Mouse (Mus musculus) kidney, embryonic 16.5 days (tissue): ENCODE measurements around the gene Ptcd3. TPM values are rescaled to one million over a fixed set of nuclear protein-coding genes. Genes with fewer than 3 reads are reported as not detected.
A peak's percentile ranks its signal among the peaks of the same experiment; 100 is the strongest.
"Not testable (repeated sequence)": the region's sequence is repeated elsewhere in the genome, so short reads cannot be mapped to it uniquely, and the experiment has no call there.

ENCODE experiments used
- ATAC-seq: fragments of 200-750 bp; cut with Nextera tagmentation; 2 replicates; pipeline ENCODE4 v1.8.0; 2017; ENCODE audit warnings: moderate TSS enrichment; ENCODE audit not compliant: low FRiP score, low TSS enrichment
- H3K27ac ChIP-seq: fragments of 300-500 bp; sonication (generic); 2 replicates; pipeline ENCODE4 v1.5.1; 2014; ENCODE audit warnings: low read length
- H3K27me3 ChIP-seq: fragments of 300-500 bp; sonication (generic); 2 replicates; pipeline ENCODE4 v1.6.1; 2014; ENCODE audit warnings: low read length, control low read depth, mixed read lengths; ENCODE audit not compliant: insufficient read depth
- H3K36me3 ChIP-seq: fragments of 300-500 bp; sonication (generic); 2 replicates; pipeline ENCODE4 v1.6.1; 2014; ENCODE audit warnings: low read length, control low read depth, mixed read lengths; ENCODE audit not compliant: insufficient read depth
- H3K4me1 ChIP-seq: fragments of 300-500 bp; sonication (generic); 2 replicates; pipeline ENCODE4 v1.6.1; 2014; ENCODE audit warnings: low read length, control low read depth, mixed read lengths; ENCODE audit not compliant: insufficient read depth
- H3K4me2 ChIP-seq: fragments of 300-500 bp; sonication (generic); replicated peaks from 2 replicates; pipeline ENCODE4 v1.6.1; 2014; ENCODE audit warnings: low read depth, low read length
- H3K4me3 ChIP-seq: fragments of 300-500 bp; sonication (generic); 2 replicates; pipeline ENCODE4 v1.5.1; 2014; ENCODE audit warnings: mild to moderate bottlenecking, low read length
- H3K9ac ChIP-seq: fragments of 300-500 bp; sonication (generic); replicated peaks from 2 replicates; pipeline ENCODE4 v1.6.1; 2014; ENCODE audit warnings: low read length
- H3K9me3 ChIP-seq: fragments of 300-500 bp; sonication (generic); 2 replicates; pipeline ENCODE4 v1.6.1; 2016; ENCODE audit warnings: low read length, control low read depth
- WGBS: fragments of 180-500 bp; shearing (Covaris S2); extraction: QIAGEN DNeasy Blood & Tissue Kit; methylation state at CpG from one replicate; pipeline ENCODE4 v1.1.7; 2014; 5-methylcytosine and 5-hydroxymethylcytosine counted together
- polyA plus RNA-seq: library from polyadenylated mRNA; unstranded; fragments of >200 nt; fragmentation: Nextera tagmentation; extraction: Ambion mirVana; gene quantifications from 2 replicates; pipeline ENCODE4 v1.2.1, GENCODE M21; 2015

Gene Ptcd3
- polyA plus RNA-seq, 1 experiment from 2014 or later = 107 TPM

DNA sequence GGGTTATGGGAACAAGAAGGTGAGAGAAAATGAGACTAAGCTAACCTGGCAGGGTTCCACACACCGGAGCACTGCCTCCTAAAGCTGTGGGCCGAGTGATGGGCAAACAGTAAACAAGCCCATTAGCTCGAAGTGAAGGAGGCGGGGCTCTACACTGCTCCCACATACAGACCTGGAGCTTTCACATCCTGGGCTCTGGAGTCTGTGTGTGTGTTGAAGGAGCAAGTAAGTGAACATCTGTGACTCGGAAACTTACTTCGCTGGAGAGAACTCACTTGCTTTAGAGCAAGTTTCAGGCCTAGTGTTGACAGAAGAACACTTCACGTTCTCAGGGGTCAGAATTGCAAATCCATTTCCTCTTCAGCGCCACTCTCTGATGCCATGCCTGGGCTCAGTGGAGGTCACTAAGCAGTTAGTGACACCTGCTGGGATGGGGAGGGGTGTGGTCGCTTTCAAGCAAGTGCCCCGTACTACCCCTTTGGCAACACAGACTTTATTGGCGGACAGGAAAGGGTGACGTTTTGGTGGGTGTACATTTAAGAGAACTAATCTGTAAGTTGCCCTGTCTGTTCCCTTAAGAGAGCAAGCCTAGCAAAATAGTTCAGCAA is 22.4 kb upstream of the Ptcd3 start:
- Histone ChIP-seq H3K36me3 (peaks cover 59% of the 10 kb centered on the region), H3K9me3 (no peaks in the 10 kb centered on the region), H3K27ac (no peak overlapping the region), H3K9ac (no peak overlapping the region), H3K4me2 (no peak overlapping the region), H3K27me3 (no peaks in the 10 kb centered on the region), H3K4me1 (no peaks in the 10 kb centered on the region), H3K4me3 (no peak overlapping the region)
- 83% methylated on average over 12 of the region's 12 CpGs for WGBS
- ATAC-seq = no peak

DNA sequence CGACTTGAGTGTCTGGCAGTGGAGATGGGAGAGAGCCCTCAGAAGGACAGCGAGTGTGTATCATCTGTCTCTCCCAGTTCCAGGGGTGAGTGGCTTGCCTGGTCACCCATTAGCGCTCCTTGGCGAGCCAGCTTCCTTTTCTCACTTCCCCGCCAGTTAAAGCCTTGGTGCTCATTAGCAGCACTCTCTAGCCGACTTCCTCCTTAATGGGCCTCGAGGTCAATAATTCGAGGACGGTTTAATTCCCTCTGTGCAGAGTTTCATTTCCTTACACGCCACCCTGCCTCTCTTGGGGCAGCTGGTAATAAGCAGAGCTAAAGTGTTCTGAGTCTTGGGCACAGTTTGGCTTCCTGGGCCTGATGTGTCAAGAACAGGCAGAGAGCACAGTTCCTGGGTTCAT is 21.5 kb upstream of the Ptcd3 start:
- peaks cover 64% of the 10 kb centered on the region for H3K36me3 ChIP-seq
- no peak overlapping the region for H3K9ac ChIP-seq
- no peak overlapping the region for H3K4me3 ChIP-seq
- no peak overlapping the region for H3K4me2 ChIP-seq
- ATAC-seq = no peak
- H3K27me3 ChIP-seq = no peaks in the 10 kb centered on the region
- WGBS = 84% methylated on average over 10 of the region's 10 CpGs
- no peaks in the 10 kb centered on the region for H3K4me1 ChIP-seq
- no peak overlapping the region for H3K27ac ChIP-seq
- H3K9me3 ChIP-seq = no peaks in the 10 kb centered on the region

DNA sequence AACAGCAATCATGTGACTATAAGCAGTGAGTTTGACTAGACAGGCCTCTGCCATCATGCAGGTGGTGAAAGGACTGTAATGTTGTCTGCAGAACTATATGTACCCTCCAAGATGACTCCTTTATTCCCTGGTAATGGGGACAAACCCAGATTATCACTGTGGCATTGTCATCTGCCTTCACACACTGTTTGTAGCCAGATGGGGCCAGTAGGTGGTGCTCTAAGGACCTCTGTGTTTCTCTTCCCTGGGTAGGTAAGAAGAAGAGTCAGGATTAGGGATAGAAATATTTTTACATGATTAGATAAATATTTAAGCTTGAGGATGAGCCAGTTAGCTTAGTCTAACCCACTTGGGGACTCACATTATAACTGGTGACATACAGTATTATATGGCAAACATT is 19.4 kb upstream of the Ptcd3 start:
- Histone ChIP-seq H3K27me3 (no peaks in the 10 kb centered on the region), H3K4me3 (no peak overlapping the region), H3K4me1 (no peaks in the 10 kb centered on the region), H3K4me2 (no peak overlapping the region), H3K27ac (no peak overlapping the region), H3K9me3 (no peaks in the 10 kb centered on the region), H3K36me3 (peaks cover 64% of the 10 kb centered on the region), H3K9ac (no peak overlapping the region)
- no peak for ATAC-seq

GRCm38 (mm10) chr6:71925233-71925632 is 16.7 kb upstream of the Ptcd3 start:
- 90% methylated on average over 5 of the region's 5 CpGs for WGBS
- H3K27ac ChIP-seq, H3K4me1 ChIP-seq, H3K4me2 ChIP-seq, H3K9ac ChIP-seq, H3K27me3 ChIP-seq, ATAC-seq, H3K4me3 ChIP-seq, H3K9me3 ChIP-seq: not testable (repeated sequence)
- peaks cover 51% of the 10 kb centered on the region for H3K36me3 ChIP-seq

GRCm38 (mm10) chr6:71920752-71921151 is 12.2 kb upstream of the Ptcd3 start:
- no peak for ATAC-seq
- Histone ChIP-seq H3K9me3 (no peaks in the 10 kb centered on the region), H3K9ac (no peak overlapping the region), H3K4me3 (no peak overlapping the region), H3K4me1 (no peaks in the 10 kb centered on the region), H3K27me3 (no peaks in the 10 kb centered on the region), H3K27ac (no peak overlapping the region), H3K36me3 (peaks cover 51% of the 10 kb centered on the region), H3K4me2 (no peak overlapping the region)
- WGBS = 97% methylated on average over 7 of the region's 7 CpGs

GRCm38 (mm10) chr6:71911686-71912450 is 3.3 kb upstream of the Ptcd3 start:
- Histone ChIP-seq H3K4me3 (no peak overlapping the region), H3K9ac (no peak overlapping the region), H3K4me1 (peaks cover 12% of the 10 kb centered on the region; the same call in 1 of the 2 replicates), H3K4me2 (no peak overlapping the region), H3K27ac (no peak overlapping the region), H3K36me3 (peaks cover 30% of the 10 kb centered on the region), H3K27me3 (no peaks in the 10 kb centered on the region), H3K9me3 (no peaks in the 10 kb centered on the region)
- WGBS = 75% methylated on average over 5 of the region's 5 CpGs
- ATAC-seq = no peak

- WGBS = 78% methylated on average over 6 of the region's 6 CpGs
- H3K4me2 ChIP-seq = peak overlapping the region; percentile 84
- H3K9ac ChIP-seq = no peak overlapping the region
- H3K9me3 ChIP-seq = no peaks in the 10 kb centered on the region
- H3K4me3 ChIP-seq = peak overlapping the region; percentile 85
- peaks cover 21% of the 10 kb centered on the region for H3K36me3 ChIP-seq
- no peak for ATAC-seq
- H3K4me1 ChIP-seq = peaks cover 14% of the 10 kb centered on the region; the same call in 1 of the 2 replicates
- H3K27me3 ChIP-seq = no peaks in the 10 kb centered on the region
- H3K27ac ChIP-seq = no peak overlapping the region
Measured at GRCm38 (mm10) chr6:71909840-71910239, 1.3 kb upstream of the Ptcd3 start.

DNA sequence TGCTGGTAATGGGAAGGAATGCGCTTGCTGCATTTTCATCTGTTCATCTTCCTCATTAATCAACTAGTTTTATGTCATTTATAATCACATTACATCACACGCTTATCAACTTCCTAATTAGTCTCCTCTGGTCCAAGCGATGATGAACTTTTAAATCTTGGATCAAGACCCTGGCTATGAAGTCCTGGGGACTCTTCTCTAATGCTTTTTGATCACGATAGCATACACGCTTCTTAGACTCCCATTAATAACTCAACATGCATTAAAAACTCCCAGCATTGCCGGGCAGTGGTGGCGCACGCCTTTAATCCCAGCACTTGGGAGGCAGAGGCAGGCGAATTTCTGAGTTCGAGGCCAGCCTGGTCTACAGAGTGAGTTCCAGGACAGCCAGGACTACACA is 834 bp upstream of the Ptcd3 start:
- H3K9ac ChIP-seq = peak overlapping the region; percentile 83
- H3K4me2 ChIP-seq = peak overlapping the region; percentile 84
- H3K9me3 ChIP-seq = no peaks in the 10 kb centered on the region
- H3K27me3 ChIP-seq = no peaks in the 10 kb centered on the region
- peak overlapping the region; percentile 85 for H3K4me3 ChIP-seq
- peaks cover 14% of the 10 kb centered on the region; the same call in 1 of the 2 replicates for H3K4me1 ChIP-seq
- WGBS = 19% methylated on average over 10 of the region's 10 CpGs
- ATAC-seq = peak; percentile 52; the same call in 1 of the 2 replicates
- H3K27ac ChIP-seq = no peak overlapping the region
- H3K36me3 ChIP-seq = peaks cover 22% of the 10 kb centered on the region

- H3K27me3 ChIP-seq = no peaks in the 10 kb centered on the region
- peak overlapping the region; percentile 83 for H3K9ac ChIP-seq
- WGBS = 6% methylated on average over 4 of the region's 4 CpGs
Measured at GRCm38 (mm10) chr6:71907702-71908235, 781 bp downstream of the Ptcd3 start.

GRCm38 (mm10) chr6:71893263-71893662 is 15.3 kb downstream of the Ptcd3 start:
- Histone ChIP-seq H3K4me2 (no peak overlapping the region), H3K27ac (no peak overlapping the region), H3K27me3 (no peaks in the 10 kb centered on the region), H3K9me3 (no peaks in the 10 kb centered on the region), H3K36me3 (peaks cover 68% of the 10 kb centered on the region), H3K9ac (no peak overlapping the region), H3K4me3 (no peak overlapping the region), H3K4me1 (no peaks in the 10 kb centered on the region)
- WGBS = 96% methylated on average over 4 of the region's 4 CpGs
- ATAC-seq = no peak

More at GRCm38 (mm10) chr6:71907702-71908235, 781 bp downstream of the Ptcd3 start:
- Histone ChIP-seq H3K4me2 (peak overlapping the region; percentile 84), H3K36me3 (peaks cover 23% of the 10 kb centered on the region), H3K4me3 (peak overlapping the region; percentile 85), H3K4me1 (peaks cover 14% of the 10 kb centered on the region; the same call in 1 of the 2 replicates), H3K27ac (no peak overlapping the region), H3K9me3 (no peaks in the 10 kb centered on the region)
- ATAC-seq = no peak
